Mouse (Mus musculus) liver, embryonic 15.5 days (tissue): ENCODE results near the gene Itgb1bp2. TPM values are rescaled to one million over a fixed set of nuclear protein-coding genes. Genes with fewer than 3 reads are reported as not detected.
"Not testable (repeated sequence)": the region's sequence is repeated elsewhere in the genome, so short reads cannot be mapped to it uniquely, and the experiment has no call there.

Source experiments
- ATAC-seq: fragments of 200-750 bp; cut with Nextera tagmentation; 2 replicates; pipeline ENCODE4 v1.8.0; 2017; ENCODE audit warnings: moderate number of reproducible peaks, mild to moderate bottlenecking, moderate library complexity; ENCODE audit not compliant: insufficient read depth
- H3K27ac ChIP-seq: fragments of 300-500 bp; sonication (generic); replicated peaks from 2 replicates; pipeline ENCODE4 v1.5.1; 2015; ENCODE audit warnings: mild to moderate bottlenecking, inconsistent platforms
- H3K27me3 ChIP-seq: fragments of 300-500 bp; sonication (generic); 2 replicates; pipeline ENCODE4 v1.6.1; 2015; ENCODE audit warnings: mild to moderate bottlenecking, inconsistent platforms
- H3K36me3 ChIP-seq: fragments of 300-500 bp; sonication (generic); replicated peaks from 2 replicates; pipeline ENCODE4 v1.6.1; 2015; ENCODE audit warnings: moderate library complexity, mild to moderate bottlenecking, inconsistent platforms
- H3K4me1 ChIP-seq: fragments of 300-500 bp; sonication (generic); replicated peaks from 2 replicates; pipeline ENCODE4 v1.6.1; 2015; ENCODE audit warnings: inconsistent platforms
- H3K4me2 ChIP-seq: fragments of 300-500 bp; sonication (generic); 2 replicates; pipeline ENCODE4 v1.6.1; 2015; ENCODE audit warnings: moderate library complexity, mild to moderate bottlenecking, inconsistent platforms
- H3K4me3 ChIP-seq: fragments of 300-500 bp; sonication (generic); replicated peaks from 2 replicates; pipeline ENCODE4 v1.5.1; 2015; ENCODE audit warnings: mild to moderate bottlenecking, inconsistent platforms
- H3K9ac ChIP-seq: fragments of 300-500 bp; sonication (generic); 2 replicates; pipeline ENCODE4 v1.6.1; 2015; ENCODE audit warnings: moderate library complexity, mild to moderate bottlenecking, inconsistent platforms
- H3K9me3 ChIP-seq: fragments of 300-500 bp; sonication (generic); replicated peaks from 2 replicates; pipeline ENCODE4 v1.6.1; 2016; ENCODE audit warnings: inconsistent platforms
- WGBS: fragments of 180-500 bp; shearing (Covaris S2); methylation state at CpG from one replicate; pipeline ENCODE4 v1.1.7; 2015; ENCODE audit warnings: mixed read lengths; ENCODE audit not compliant: insufficient replicate concordance; 5-methylcytosine and 5-hydroxymethylcytosine counted together
- polyA plus RNA-seq: library from polyadenylated mRNA; unstranded; fragments of >200 nt; fragmentation: Nextera tagmentation; extraction: Ambion mirVana; gene quantifications from 2 replicates; pipeline ENCODE4 v1.2.1, GENCODE M21; 2015

Itgb1bp2 gene
- polyA plus RNA-seq, 1 experiment from 2014 or later: 5.6 TPM

DNA sequence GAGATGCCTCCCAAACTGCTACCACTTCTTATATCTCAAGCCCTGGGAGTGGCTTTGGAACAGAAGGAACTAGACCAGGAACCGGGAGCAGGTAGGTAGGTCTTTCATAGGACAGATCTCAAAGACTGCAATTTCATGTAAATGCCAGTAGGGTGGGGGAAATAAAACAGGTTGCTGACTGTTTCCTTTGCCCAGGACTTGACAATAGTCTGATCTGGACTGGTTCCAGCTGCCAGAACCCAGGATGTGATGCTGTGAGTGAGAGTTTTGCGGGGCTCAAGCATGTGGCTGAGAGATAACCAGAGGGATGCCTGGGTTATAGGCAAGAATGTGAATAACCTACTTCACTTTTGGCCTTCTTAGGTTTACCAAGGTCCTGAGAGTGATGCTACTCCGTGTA lies 2.7 kb downstream of the Itgb1bp2 start:
- Histone ChIP-seq H3K36me3 (peaks cover 41% of the 10 kb centered on the region), H3K4me1 (no peaks in the 10 kb centered on the region), H3K9ac (no peak overlapping the region), H3K9me3 (no peaks in the 10 kb centered on the region), H3K4me3 (no peak overlapping the region), H3K27me3 (no peaks in the 10 kb centered on the region), H3K4me2 (no peak overlapping the region), H3K27ac (no peak overlapping the region)
- WGBS: 71% methylated on average over 3 of the region's 3 CpGs
- ATAC-seq: no peak

DNA sequence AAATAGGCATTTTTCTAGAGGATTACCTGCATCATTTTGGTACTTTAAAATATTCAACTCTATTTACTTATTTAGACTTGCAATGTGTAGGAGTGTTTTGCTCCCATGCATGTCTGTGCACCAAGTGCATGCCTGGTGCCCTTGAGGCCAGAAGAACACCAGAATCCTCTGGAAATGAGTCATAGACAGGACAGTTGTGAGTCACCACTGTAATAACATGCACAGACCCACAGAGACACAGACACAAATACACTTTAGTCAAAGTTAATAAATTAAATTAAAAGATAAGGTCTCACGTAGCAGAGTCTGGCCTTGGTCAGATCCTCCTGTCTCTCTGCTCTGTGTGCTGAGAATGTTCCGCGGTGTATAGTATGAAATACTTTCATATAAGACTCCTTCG lies 23.3 kb downstream of the Itgb1bp2 start:
- no peaks in the 10 kb centered on the region for H3K27me3 ChIP-seq
- no peak overlapping the region for H3K9ac ChIP-seq
- H3K9me3 ChIP-seq: no peaks in the 10 kb centered on the region
- no peak overlapping the region for H3K4me2 ChIP-seq
- no peaks in the 10 kb centered on the region for H3K4me1 ChIP-seq
- H3K27ac ChIP-seq: no peak overlapping the region
- no peak overlapping the region for H3K4me3 ChIP-seq
- no peak for ATAC-seq
- no peaks in the 10 kb centered on the region for H3K36me3 ChIP-seq
- 73% methylated on average over 4 of the region's 4 CpGs for WGBS

DNA sequence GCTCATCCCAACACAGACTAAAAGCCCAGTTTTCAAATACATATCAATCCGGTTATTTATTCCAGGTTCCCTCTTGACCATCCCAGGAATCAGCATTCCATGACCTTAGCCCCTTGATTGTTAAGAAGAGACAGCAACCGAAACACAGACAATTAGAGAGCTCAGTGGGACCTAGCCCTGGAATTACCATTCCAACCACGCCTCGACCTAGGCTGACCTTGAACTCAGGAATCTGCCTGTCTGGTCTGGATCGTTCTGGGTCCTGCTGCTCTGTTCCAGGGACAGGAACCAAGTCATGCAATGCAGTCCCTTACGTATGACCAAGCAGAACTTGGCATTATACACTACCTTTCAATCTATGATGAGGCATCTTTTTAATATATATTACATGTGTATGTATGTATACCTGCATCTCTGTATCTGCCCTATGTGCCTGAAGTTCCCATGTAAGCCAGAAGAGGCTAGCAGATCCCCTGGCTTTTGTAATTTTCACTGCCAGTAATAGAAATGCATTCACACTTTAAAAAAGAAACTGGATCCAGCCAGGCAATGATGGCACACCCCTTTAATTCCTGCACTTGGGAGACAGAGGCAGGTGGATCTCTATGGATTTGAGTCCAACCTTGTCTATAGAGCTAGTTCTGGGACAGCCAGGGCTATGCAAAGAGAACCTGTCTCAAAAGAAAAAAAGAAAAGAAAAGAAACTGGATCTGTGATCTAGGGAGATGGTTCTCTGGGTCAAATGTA lies 32.9 kb downstream of the Itgb1bp2 start:
- no peak for ATAC-seq
- no peak overlapping the region for H3K4me3 ChIP-seq
- H3K4me1 ChIP-seq: no peaks in the 10 kb centered on the region
- WGBS: 68% methylated on average over 6 of the region's 6 CpGs
- H3K27ac ChIP-seq: no peak overlapping the region
- H3K9ac ChIP-seq: no peak overlapping the region
- no peak overlapping the region for H3K4me2 ChIP-seq
- no peaks in the 10 kb centered on the region for H3K27me3 ChIP-seq
- H3K36me3 ChIP-seq: no peaks in the 10 kb centered on the region
- no peaks in the 10 kb centered on the region for H3K9me3 ChIP-seq

DNA sequence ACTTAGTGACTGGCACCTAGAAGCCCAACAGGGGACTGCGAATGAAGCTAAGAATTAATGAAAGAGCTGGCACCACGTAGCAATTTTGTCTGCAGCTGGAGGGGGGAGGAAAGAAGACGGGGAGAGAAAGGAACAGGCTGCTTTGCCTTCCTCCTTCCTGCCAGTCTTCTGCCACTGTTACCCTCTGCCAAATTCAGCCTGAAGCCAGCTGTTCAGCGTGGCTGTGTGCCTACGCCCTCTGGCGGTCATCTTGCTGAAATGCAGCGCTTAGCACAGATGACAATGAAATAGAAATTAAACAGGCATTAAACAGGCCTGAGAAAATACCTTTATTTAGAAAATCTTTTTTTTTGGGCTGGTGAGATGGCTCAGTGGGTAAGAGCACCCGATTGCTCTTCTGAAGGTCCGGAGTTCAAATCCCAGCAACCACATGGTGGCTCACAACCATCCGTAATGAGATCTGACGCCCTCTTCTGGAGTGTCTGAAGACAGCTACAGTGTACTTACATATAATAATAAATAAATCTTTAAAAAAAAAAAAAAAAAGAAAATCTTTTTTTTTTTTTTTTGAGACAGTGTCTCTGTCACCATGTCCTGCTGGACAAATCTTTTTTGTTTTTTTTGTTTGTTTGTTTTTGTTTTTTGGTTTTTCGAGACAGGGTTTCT lies 37.7 kb downstream of the Itgb1bp2 start:
- H3K9me3 ChIP-seq: not testable (repeated sequence)
- 32% methylated on average over 12 of the region's 12 CpGs for WGBS

More for the DNA sequence above, 37.7 kb downstream of the Itgb1bp2 start:
- H3K4me3 ChIP-seq, H3K4me2 ChIP-seq, H3K27ac ChIP-seq, ATAC-seq, H3K9ac ChIP-seq, H3K4me1 ChIP-seq, H3K36me3 ChIP-seq, H3K27me3 ChIP-seq: not testable (repeated sequence)

Other genes starting within 250 kb of the Itgb1bp2 start
- gene Snx12, start 226.5 kb upstream of the Itgb1bp2 start, polyA plus RNA-seq: 15.9 and 18.1 TPM in 2 replicates
- 1.5 TPM in 2 replicates for gene Foxo4, start 194.6 kb upstream of the Itgb1bp2 start, polyA plus RNA-seq
- gene Gm614, start 185.1 kb upstream of the Itgb1bp2 start, polyA plus RNA-seq: not detected in 2 replicates
- gene Il2rg, start 180.8 kb upstream of the Itgb1bp2 start, polyA plus RNA-seq: 9.4 and 9.6 TPM in 2 replicates
- not detected in 2 replicates for gene Gm20489, start 180.1 kb upstream of the Itgb1bp2 start, polyA plus RNA-seq
- 21.4 and 23.1 TPM in 2 replicates for gene Med12, start 175.1 kb upstream of the Itgb1bp2 start, polyA plus RNA-seq
- 0.06 and 0.08 TPM in 2 replicates for gene Nlgn3, start 149.9 kb upstream of the Itgb1bp2 start, polyA plus RNA-seq
- 111 and 148 TPM in 2 replicates for gene Gjb1, start 72.7 kb upstream of the Itgb1bp2 start, polyA plus RNA-seq
- 5.9 and 8.3 TPM in 2 replicates for gene Zmym3, start 28.2 kb upstream of the Itgb1bp2 start, polyA plus RNA-seq
- 107 TPM in 2 replicates for gene Nono, start 19.8 kb upstream of the Itgb1bp2 start, polyA plus RNA-seq
- 5.3 and 5.6 TPM in 2 replicates for gene Taf1, start 83.6 kb downstream of the Itgb1bp2 start, polyA plus RNA-seq
- gene Ogt, start 191.0 kb downstream of the Itgb1bp2 start, polyA plus RNA-seq: 48.3 and 49.4 TPM in 2 replicates